Mouse (Mus musculus) neural tube, embryonic 10.5 days (tissue): ENCODE results near the gene Ankrd39.

Experiments used
- DNase-seq: peaks from one replicate; pipeline ENCODE4 v3.0.0-alpha.2; 2017; ENCODE audit warnings: low spot score; ENCODE audit errors: extremely low spot score

Gene Ankrd39

GRCm38 (mm10) chr1:36546888-36547471, at the start of gene Ankrd39:
Gene Ankrd39, minus strand, starts transcription at chr1:36547445.
- peak; percentile 94 for DNase-seq

- DNase-seq = no peak
These were observed 48.9 kb upstream of the Ankrd39 start for GRCm38 (mm10) chr1:36596114-36596513.

- no peak for DNase-seq
These were observed 48.1 kb upstream of the Ankrd39 start for GRCm38 (mm10) chr1:36595167-36595931.

- DNase-seq = no peak
These were observed 45.9 kb upstream of the Ankrd39 start for GRCm38 (mm10) chr1:36593099-36593498.

- no peak for DNase-seq
These were observed 44.2 kb upstream of the Ankrd39 start for GRCm38 (mm10) chr1:36591408-36591807.

GRCm38 (mm10) chr1:36590664-36591063, 43.4 kb upstream of the Ankrd39 start:
- no peak for DNase-seq

GRCm38 (mm10) chr1:36589486-36589885, 42.2 kb upstream of the Ankrd39 start:
- DNase-seq = no peak

- DNase-seq = peak; percentile 74
These were observed 41.5 kb upstream of the Ankrd39 start for GRCm38 (mm10) chr1:36588476-36589450.

GRCm38 (mm10) chr1:36587860-36588259, 40.6 kb upstream of the Ankrd39 start:
- no peak for DNase-seq

- no peak for DNase-seq
These were observed 39.0 kb upstream of the Ankrd39 start for GRCm38 (mm10) chr1:36586288-36586687.

GRCm38 (mm10) chr1:36583408-36584116, 36.3 kb upstream of the Ankrd39 start:
- no peak for DNase-seq

- no peak for DNase-seq
These were observed 35.0 kb upstream of the Ankrd39 start for GRCm38 (mm10) chr1:36582211-36582610.

GRCm38 (mm10) chr1:36581260-36581659, 34.0 kb upstream of the Ankrd39 start:
- DNase-seq = no peak

- peak; percentile 72 for DNase-seq
These were observed 33.4 kb upstream of the Ankrd39 start for GRCm38 (mm10) chr1:36580384-36581207.

- no peak for DNase-seq
These were observed 32.7 kb upstream of the Ankrd39 start for GRCm38 (mm10) chr1:36579974-36580383.

GRCm38 (mm10) chr1:36576991-36577675, 29.9 kb upstream of the Ankrd39 start:
- no peak for DNase-seq

- DNase-seq = no peak
These were observed 28.1 kb upstream of the Ankrd39 start for GRCm38 (mm10) chr1:36575347-36575746.

GRCm38 (mm10) chr1:36574196-36574955, 27.1 kb upstream of the Ankrd39 start:
- DNase-seq = no peak

- DNase-seq = no peak
These were observed 26.3 kb upstream of the Ankrd39 start for GRCm38 (mm10) chr1:36573524-36573923.
